Mouse (Mus musculus) liver, postnatal 0 days (tissue): ENCODE measurements around the gene Msl3. TPM values are rescaled to one million over a fixed set of nuclear protein-coding genes. Genes with fewer than 3 reads are reported as not detected.
"Not testable (repeated sequence)": the region's sequence is repeated elsewhere in the genome, so short reads cannot be mapped to it uniquely, and the experiment has no call there.

Source experiments
- ATAC-seq: fragments of 200-750 bp; cut with Nextera tagmentation; 2 replicates; pipeline ENCODE4 v1.8.0; 2017; ENCODE audit warnings: mild to moderate bottlenecking, moderate library complexity
- DNase-seq: peaks from one replicate; pipeline ENCODE4 v3.0.0-alpha.2; 2016
- H3K27ac ChIP-seq: fragments of 300-500 bp; sonication (generic); 2 replicates; pipeline ENCODE4 v1.5.1; 2014; ENCODE audit warnings: antibody characterized with exemption, moderate library complexity, mild to moderate bottlenecking, low read depth
- H3K27me3 ChIP-seq: fragments of 300-500 bp; sonication (generic); 2 replicates; pipeline ENCODE4 v1.6.1; 2014; ENCODE audit warnings: low read length, control low read depth, mixed read lengths; ENCODE audit not compliant: insufficient read depth
- H3K36me3 ChIP-seq: fragments of 300-500 bp; sonication (generic); replicated peaks from 2 replicates; pipeline ENCODE4 v1.6.1; 2014; ENCODE audit warnings: mild to moderate bottlenecking, control low read depth, low read length, moderate library complexity, mixed read lengths; ENCODE audit not compliant: insufficient read depth
- H3K4me1 ChIP-seq: fragments of 300-500 bp; sonication (generic); 2 replicates; pipeline ENCODE4 v1.6.1; 2014; ENCODE audit warnings: antibody characterized with exemption, mild to moderate bottlenecking, control low read depth; ENCODE audit not compliant: insufficient read depth
- H3K4me2 ChIP-seq: fragments of 300-500 bp; sonication (generic); 2 replicates; pipeline ENCODE4 v1.6.1; 2014; ENCODE audit warnings: low read depth, mild to moderate bottlenecking, low read length, moderate library complexity, mixed read lengths
- H3K4me3 ChIP-seq: fragments of 300-500 bp; sonication (generic); 2 replicates; pipeline ENCODE4 v1.5.1; 2014; ENCODE audit warnings: low read depth, low read length
- H3K9ac ChIP-seq: fragments of 300-500 bp; sonication (generic); replicated peaks from 2 replicates; pipeline ENCODE4 v1.6.1; 2014; ENCODE audit warnings: mild to moderate bottlenecking, moderate library complexity
- H3K9me3 ChIP-seq: fragments of 300-500 bp; sonication (generic); 2 replicates; pipeline ENCODE4 v1.6.1; 2016; ENCODE audit warnings: mild to moderate bottlenecking, control low read depth, low read length, mixed read lengths
- CTCF ChIP-seq: sonication (generic); IDR thresholded peaks from 2 replicates; pipeline ENCODE4 v1.5.1; 2016; ENCODE audit warnings: antibody characterized with exemption, low read depth
- EP300 ChIP-seq: IDR thresholded peaks from 2 replicates; pipeline ENCODE4 v1.6.1; 2016; ENCODE audit warnings: antibody characterized with exemption, low read depth, mild to moderate bottlenecking
- WGBS: fragments of 180-500 bp; shearing (Covaris S2); extraction: QIAGEN DNeasy Blood & Tissue Kit; methylation state at CpG from one replicate; pipeline ENCODE4 v1.1.7; 2014; ENCODE audit not compliant: insufficient replicate concordance; 5-methylcytosine and 5-hydroxymethylcytosine counted together
- polyA plus RNA-seq: library from polyadenylated mRNA; unstranded; fragments of >200 nt; fragmentation: Nextera tagmentation; extraction: Ambion mirVana; gene quantifications from 2 replicates; pipeline ENCODE4 v1.2.1, GENCODE M21; 2015

The Msl3 gene
- polyA plus RNA-seq, 1 experiment from 2014 or later, result 13.9 TPM

DNA sequence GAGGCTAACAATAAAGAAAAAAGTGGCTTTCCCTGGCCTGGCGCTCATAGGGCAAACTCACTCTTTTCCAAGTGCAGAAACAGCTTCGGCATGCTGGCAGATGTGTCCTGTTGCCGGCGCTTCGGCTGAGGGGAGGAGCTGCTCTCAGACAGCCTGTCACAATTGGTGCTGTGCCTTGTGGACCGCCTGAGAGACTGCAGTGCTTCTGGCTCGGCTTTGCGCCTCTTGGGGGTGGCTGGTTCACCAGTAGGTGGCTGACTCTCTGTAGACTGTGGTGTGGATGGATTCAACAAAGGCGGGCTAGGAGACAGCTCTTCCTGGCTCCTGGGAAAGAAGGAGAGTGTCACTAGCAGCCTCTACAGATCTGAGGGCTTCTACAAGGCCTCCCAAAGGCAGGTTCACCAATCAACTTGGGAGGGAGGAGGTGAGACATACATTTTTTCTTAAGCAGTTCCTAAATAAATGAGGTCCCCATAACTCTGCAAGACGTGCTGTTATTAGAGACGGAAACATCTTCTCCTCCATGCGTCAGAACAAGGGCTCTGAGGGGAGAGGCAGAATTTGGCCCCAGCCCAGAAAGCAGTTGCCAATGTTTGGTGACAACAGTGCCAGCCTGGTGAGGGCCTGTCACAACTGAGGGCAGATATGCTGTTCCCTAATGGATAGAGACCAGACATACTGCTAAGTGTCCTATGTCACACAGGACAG is 9.6 kb downstream of the Msl3 start:
- H3K4me1 ChIP-seq, result no peaks in the 10 kb centered on the region
- H3K9ac ChIP-seq, result no peak overlapping the region
- ATAC-seq (no peak), DNase-seq (no peak)
- peaks cover 20% of the 10 kb centered on the region for H3K36me3 ChIP-seq
- H3K27ac ChIP-seq, result no peak overlapping the region
- H3K9me3 ChIP-seq, result no peaks in the 10 kb centered on the region
- H3K27me3 ChIP-seq, result no peaks in the 10 kb centered on the region
- WGBS, result 80% methylated on average over 12 of the region's 12 CpGs
- H3K4me3 ChIP-seq, result no peak overlapping the region
- H3K4me2 ChIP-seq, result no peak overlapping the region
- TF ChIP-seq EP300 (no peak), CTCF (no peak)

DNA sequence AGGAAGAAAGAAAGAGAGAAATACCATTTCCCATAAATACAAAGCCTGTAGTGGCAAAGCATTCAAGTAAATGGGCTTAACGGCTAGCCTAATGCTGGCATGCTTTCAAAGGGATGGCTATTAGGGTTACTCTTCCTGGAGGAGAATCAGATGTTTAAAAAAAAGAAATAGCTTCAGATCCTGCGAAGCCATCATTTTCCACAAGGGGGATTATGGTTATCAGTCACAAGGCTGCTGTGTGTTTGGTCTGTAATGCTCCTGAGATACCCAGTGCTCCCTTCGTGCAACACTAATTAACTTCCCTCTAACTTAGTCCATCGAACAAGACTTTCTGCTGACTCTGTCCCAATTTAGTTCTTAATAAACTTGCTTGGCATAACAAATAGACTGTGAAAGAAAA is 13.5 kb downstream of the Msl3 start:
- WGBS, result 73% methylated on average over 4 of the region's 4 CpGs
- Histone ChIP-seq H3K9ac (no peak overlapping the region), H3K9me3 (no peaks in the 10 kb centered on the region), H3K27me3 (no peaks in the 10 kb centered on the region), H3K4me3 (no peak overlapping the region), H3K4me1 (no peaks in the 10 kb centered on the region), H3K4me2 (no peak overlapping the region), H3K27ac (no peak overlapping the region), H3K36me3 (peaks cover 8% of the 10 kb centered on the region)
- ATAC-seq (no peak), DNase-seq (no peak)
- TF ChIP-seq CTCF (peak; percentile 16), EP300 (no peak)

GRCm38 (mm10) chrX:168659803-168660202 is 13.9 kb downstream of the Msl3 start:
- 57% methylated on average over 4 of the region's 4 CpGs for WGBS

DNA sequence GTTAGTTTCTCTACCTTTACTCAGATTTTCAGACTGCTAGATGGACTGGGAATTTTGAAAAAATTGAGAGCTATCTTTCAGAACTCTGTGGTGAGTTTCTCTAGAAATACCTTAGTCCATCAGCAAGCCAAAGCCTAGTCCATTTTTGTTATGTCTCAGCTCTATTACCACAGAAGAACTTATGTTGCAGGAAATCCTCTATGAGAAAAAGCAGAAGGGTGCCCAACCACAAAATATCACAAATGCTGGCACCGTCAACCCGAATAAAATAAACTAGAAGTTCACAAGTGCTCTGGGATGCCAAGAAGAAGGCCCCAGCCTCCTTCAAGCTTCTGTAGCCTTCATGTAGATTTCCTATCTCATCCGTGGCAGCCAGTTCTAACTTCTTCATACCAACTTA is 14.4 kb downstream of the Msl3 start:
- Histone ChIP-seq H3K9me3 (no peaks in the 10 kb centered on the region), H3K27me3 (no peaks in the 10 kb centered on the region), H3K27ac (no peak overlapping the region), H3K9ac (no peak overlapping the region), H3K36me3 (peaks cover 6% of the 10 kb centered on the region), H3K4me2 (no peak overlapping the region), H3K4me3 (no peak overlapping the region), H3K4me1 (no peaks in the 10 kb centered on the region)
- DNase-seq, result no peak
- TF ChIP-seq CTCF, result no peak
- TF ChIP-seq EP300, result no peak
- 71% methylated on average over 3 of the region's 3 CpGs for WGBS
- ATAC-seq, result no peak

More at GRCm38 (mm10) chrX:168659803-168660202, 13.9 kb downstream of the Msl3 start:
- H3K27ac ChIP-seq, H3K9me3 ChIP-seq, H3K4me3 ChIP-seq, H3K27me3 ChIP-seq, ATAC-seq, H3K9ac ChIP-seq, DNase-seq, H3K36me3 ChIP-seq, H3K4me2 ChIP-seq, H3K4me1 ChIP-seq: not testable (repeated sequence)
- peak; percentile 62 for TF ChIP-seq CTCF

- no peak overlapping the region for H3K9ac ChIP-seq
- H3K4me1 ChIP-seq, result no peaks in the 10 kb centered on the region
- TF ChIP-seq EP300, result no peak
- no peak for TF ChIP-seq CTCF
- no peak overlapping the region for H3K27ac ChIP-seq
- H3K4me3 ChIP-seq, result no peak overlapping the region
- no peak for DNase-seq
- no peak for ATAC-seq
- no peaks in the 10 kb centered on the region for H3K27me3 ChIP-seq
- WGBS, result 74% methylated on average over 1 of the region's 1 CpGs
- H3K36me3 ChIP-seq, result peaks cover under 1% of the 10 kb centered on the region; the same call in 1 of the 2 replicates
- H3K9me3 ChIP-seq, result no peaks in the 10 kb centered on the region
- H3K4me2 ChIP-seq, result no peak overlapping the region
Measured at GRCm38 (mm10) chrX:168657795-168658194, 15.9 kb downstream of the Msl3 start.

GRCm38 (mm10) chrX:168649336-168649735 is 24.4 kb downstream of the Msl3 start:
- 55% methylated on average over 2 of the region's 2 CpGs for WGBS
- H3K4me1 ChIP-seq, result no peaks in the 10 kb centered on the region

More at GRCm38 (mm10) chrX:168649336-168649735, 24.4 kb downstream of the Msl3 start:
- Histone ChIP-seq H3K4me3 (no peak overlapping the region), H3K27me3 (no peaks in the 10 kb centered on the region), H3K27ac (no peak overlapping the region), H3K36me3 (peaks cover 6% of the 10 kb centered on the region; the same call in 1 of the 2 replicates), H3K9ac (no peak overlapping the region), H3K4me2 (no peak overlapping the region), H3K9me3 (no peaks in the 10 kb centered on the region)
- ATAC-seq (no peak), DNase-seq (no peak)
- TF ChIP-seq CTCF, result no peak
- TF ChIP-seq EP300, result no peak
